Mouse (Mus musculus): ENCODE measurements around the gene Fam171a1.

DNA sequence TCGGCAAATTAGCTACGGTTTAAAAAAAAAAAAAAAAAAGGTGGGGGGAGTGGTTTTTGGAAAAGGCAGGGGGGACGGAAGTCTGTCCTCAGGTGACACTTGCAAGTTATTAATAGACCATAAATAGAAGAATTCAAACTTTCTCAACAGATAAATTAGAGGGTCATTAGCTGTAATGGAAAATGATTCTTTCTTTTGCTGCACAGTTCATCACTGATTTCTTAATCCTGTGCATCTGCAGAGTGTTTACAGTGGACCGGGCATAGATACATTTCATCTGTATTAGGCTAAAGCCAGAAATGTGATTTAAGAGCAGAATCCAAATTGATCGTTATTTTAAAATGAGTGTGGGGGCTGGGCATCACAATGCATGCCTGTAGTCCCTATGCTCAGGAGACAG is 36.3 kb downstream of the Fam171a1 start:
- TF ChIP-seq CTCF (IDR thresholded peaks at IDR 0.05; ENCODE audit: borderline replicate concordance, insufficient read depth, low read depth, low read length) (no peak), POLR2A (IDR thresholded peaks at IDR 0.05; ENCODE audit: borderline replicate concordance, insufficient read depth, low read length) (no peak)

Data from cerebellum, adult 2 months (tissue).